Mouse (Mus musculus): ENCODE data around the gene Tmem263.

Gene Tmem263

GRCm38 (mm10) chr10:85102247-85103084 is at the start of gene Tmem263, which contains the start of gene Fhl4:
Gene Tmem263, plus strand, starts transcription at chr10:85102627.
Gene Fhl4, minus strand, starts transcription at chr10:85102495.
- peak; percentile 68 for DNase-seq (ENCODE audit: low read depth, low spot score)

- DNase-seq (ENCODE audit: low read depth, low spot score): no peak
Measured at GRCm38 (mm10) chr10:85054876-85055275, 47.6 kb upstream of the Tmem263 start.

- DNase-seq (ENCODE audit: low read depth, low spot score): no peak
Measured at GRCm38 (mm10) chr10:85071605-85072152, 30.7 kb upstream of the Tmem263 start.

- no peak for DNase-seq (ENCODE audit: low read depth, low spot score)
Measured at GRCm38 (mm10) chr10:85101841-85102240, 586 bp upstream of the Tmem263 start.

DNA sequence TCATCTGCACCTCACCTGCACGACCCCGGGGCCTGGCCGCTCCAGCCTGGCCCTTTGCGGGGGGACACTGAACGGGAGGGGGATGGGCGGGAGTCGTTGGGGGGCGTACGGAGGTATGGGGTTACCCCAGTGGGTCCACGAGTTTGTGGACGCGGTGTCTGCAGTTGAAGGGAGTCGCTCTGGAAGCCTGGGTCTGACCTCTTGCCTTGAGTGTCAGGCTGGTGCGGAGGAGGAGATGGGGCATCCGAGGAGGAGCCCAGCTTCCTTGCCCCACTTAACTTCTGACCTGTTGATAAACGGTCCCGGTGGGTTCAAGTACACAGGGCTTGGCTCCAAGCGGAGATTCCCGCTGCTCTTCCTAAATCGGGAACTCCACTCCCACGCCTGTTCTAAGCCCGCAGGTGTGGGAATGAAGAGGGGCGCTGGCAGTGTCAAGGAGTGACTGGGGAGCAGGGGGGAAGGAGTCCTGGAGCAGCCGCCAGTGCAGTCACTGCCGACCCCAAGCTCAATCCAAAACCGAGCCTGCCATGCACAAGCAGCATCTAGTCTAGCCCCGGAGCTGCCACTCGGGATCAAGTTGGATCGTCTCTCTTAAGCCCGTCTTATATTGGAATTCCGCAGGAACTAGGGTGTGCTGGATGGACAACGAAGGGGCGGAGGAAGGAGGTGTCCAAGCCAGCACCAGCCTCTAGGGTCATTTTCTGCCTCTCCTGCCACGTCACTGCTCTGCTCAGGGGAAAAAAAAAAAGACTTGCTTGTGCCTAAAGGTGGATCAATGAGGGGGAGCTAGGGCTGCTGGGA is 858 bp downstream of the Tmem263 start:
- DNase-seq (ENCODE audit: low read depth, low spot score): no peak

- DNase-seq (ENCODE audit: low read depth, low spot score): no peak
Measured at GRCm38 (mm10) chr10:85114409-85114808, 12.0 kb downstream of the Tmem263 start.

DNA sequence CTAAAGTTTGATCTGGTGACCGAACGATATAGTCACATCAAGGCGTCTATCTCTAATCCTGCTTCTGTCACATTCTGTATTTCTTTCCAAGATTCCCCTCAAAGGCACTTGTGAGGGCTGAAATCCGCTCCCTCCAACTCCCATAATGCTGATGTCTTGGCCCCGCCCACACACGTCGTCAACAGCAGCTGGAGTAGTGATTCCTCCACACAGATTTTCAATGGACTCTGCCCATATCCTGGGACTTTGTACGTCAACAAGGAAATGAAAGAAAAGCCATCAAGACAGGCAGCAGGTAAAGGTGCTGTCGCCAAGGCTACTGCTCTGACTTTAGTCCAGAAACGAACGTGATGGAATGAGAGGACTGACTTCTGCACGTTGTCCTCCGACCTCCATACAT is 22.8 kb downstream of the Tmem263 start:
- DNase-seq (ENCODE audit: low read depth, low spot score): no peak

DNA sequence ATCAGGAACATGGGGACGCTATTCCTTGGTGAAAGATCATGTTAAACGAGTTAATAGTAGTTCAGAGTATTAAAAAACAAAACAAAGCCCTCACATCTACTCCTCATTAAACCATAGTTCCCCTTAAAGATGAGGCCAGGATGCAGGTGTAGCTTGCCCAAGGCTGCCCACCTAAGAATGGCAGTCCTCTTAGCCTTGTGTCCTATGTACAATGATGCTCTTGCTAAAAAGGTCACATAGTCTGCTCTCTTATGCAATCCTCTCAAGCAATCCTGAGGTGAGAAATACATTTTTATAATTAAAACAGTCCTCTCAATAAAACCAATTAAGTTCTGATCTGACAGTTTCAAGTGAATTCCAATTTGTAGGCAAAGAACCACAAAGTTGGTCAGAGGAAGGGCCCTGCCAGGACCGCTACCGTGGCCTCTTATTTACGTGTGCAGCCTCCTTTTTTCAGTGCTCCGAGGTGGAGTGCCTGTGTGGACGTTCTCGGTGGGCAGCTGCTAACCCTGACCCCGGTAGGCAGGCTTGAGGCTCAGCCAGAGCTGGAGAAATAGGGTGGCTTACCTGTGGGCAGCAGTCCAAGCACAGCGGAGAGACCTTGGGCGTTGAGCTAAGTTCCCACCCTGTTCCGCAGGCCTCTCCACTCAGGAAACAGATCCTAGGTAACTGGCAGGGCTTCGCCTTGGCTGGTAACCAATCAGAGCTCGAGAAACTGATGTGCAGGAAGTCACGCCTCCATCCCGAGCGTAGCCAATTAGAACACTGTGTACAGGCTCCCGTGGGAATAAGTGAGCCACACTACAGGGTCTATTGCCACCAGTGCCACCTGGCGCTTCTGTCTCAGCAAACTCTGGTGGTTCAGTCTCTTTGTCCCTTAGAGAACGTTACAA is 25.2 kb downstream of the Tmem263 start, which contains the start of gene Mterf2:
Gene Mterf2 (minus strand): TSS at position 633 of the 893 bp plus-strand sequence.
- peak; percentile 89 for DNase-seq (ENCODE audit: low read depth, low spot score)

DNA sequence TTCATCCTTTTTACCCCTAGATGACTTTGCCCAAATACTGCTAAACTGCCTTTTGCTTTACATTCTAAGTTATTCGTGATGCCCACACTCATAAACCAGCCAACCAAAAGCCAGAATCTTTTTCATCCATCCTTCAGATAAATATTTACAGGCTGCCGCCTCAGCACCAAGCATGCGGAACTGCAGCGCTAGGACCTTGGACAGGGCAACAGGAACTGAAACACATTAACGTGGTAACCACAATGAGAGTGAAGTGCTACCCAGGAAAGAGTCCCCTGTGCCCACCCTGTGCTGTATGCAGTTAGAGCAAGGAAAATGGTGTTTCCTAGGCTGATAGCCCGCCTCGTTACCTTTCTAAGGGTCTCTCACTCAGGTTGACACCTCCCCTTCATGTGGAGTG is 26.0 kb downstream of the Tmem263 start:
- no peak for DNase-seq (ENCODE audit: low read depth, low spot score)

GRCm38 (mm10) chr10:85136573-85136972 is 34.1 kb downstream of the Tmem263 start:
- no peak for DNase-seq (ENCODE audit: low read depth, low spot score)

DNA sequence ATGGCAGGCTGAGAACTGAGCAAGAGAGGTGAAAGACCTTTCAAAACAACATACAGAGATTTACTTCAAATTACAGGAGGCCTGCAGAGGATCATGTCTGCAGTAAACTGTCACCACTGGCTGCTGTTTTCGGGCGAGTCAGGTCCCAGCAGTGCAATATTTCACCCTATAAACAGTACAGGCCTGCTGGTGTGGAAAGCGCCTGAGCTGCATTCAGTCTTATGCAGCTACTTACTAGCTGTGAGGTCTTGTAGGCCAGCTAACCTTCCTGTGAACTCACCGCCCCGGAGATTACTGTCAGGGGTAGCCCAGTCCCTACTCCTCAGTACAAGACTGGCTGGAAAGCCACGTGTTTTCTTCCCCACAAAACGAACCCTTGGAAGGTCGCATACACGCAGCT is 39.0 kb downstream of the Tmem263 start:
- no peak for DNase-seq (ENCODE audit: low read depth, low spot score)

DNA sequence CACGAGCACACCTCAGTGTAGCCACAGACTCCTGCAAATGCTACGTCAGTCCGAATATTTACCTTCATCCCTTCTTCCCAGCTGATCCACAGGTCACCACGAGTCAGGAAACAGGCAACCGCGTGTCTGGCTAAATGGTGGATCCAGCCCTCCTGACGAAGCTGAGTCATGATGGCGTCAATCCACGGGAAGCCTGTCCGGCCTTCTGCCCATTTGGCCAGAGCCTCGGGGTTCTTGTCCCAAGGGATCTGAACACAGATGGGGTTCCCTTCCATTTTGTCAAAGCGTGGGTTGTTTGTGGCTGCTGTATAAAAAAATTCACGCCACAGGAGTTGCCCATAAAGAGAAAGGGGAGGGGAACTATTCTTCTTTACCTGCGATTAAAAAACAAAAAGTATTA is 43.9 kb downstream of the Tmem263 start:
- DNase-seq (ENCODE audit: low read depth, low spot score): no peak

- no peak for DNase-seq (ENCODE audit: low read depth, low spot score)
Measured at GRCm38 (mm10) chr10:85149226-85149625, 46.8 kb downstream of the Tmem263 start.

GRCm38 (mm10) chr10:85154195-85154594 is 51.8 kb downstream of the Tmem263 start:
- no peak for DNase-seq (ENCODE audit: low read depth, low spot score)

DNA sequence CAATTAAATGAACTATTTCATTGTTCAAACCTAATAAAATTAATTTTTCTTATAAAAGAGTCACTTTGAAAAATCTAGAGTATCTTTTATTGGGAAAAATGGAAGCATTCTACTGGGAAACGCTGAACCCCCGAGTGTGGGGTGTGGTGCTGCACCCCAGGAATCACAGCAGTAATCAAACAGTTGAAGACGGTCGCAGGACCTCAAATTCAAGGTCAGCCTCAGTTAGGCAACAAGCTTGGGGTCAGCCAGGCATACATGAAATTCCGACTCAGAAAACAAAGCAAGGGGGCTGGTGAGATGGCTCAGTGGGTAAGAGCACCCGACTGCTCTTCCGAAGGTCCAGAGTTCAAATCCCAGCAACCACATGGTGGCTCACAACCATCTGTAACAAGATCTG is 55.0 kb downstream of the Tmem263 start:
- no peak for DNase-seq (ENCODE audit: low read depth, low spot score)

DNA sequence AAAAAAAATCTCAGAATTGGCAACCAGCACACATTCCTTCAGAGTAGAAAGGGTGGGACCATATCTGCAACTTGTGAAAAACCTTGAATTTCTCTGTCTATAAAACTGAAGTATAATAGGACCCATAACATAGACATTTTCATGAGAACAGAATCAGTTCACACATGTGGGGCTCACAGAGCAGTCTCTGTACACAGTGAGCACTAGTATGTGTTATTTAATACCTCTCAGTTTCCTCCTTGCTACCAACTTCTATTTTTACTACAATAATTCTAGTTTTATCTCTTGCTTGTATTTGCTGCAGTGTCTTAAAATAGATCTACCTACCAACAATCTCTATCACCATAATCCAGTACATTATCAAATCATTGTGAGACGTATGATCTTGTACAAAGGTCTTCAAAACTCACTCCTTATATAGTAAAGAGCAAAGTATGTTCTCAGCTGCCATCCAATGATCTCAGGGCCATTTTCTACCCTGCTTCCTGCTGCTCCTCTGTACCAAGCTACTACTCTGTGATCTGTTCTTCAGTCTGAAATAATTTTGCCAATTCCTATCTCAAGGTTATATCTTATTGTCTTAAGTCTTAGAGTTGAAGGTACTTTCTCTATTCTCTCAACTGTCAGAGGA is 57.7 kb downstream of the Tmem263 start:
- DNase-seq (ENCODE audit: low read depth, low spot score): no peak

DNA sequence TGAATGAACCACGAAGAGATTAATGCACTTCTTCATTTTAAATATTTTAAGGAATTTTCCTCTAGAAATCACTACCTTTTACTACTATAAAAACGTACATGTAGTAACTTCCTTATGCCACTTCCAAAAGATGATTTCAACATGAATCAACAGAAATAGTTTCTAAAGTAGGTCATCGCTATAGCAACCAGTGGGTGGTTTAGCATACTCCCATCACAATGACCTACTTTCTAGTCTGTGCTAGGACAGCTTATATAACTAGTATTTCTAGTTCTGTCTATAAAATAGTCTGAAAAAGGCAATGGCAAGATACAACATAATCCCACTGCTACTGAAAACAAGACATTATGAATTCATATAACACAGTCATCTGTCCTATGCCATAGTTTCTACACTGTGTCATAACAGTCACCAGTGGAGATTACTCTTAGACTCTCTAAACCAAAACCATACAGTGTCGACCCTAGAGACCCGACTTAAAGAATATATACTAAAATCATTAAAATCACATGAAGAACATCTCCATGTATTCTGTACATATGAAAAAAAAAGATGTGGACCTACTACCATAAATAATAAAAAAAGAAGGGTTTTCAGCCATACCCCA is 59.4 kb downstream of the Tmem263 start:
- peak; percentile 76 for DNase-seq (ENCODE audit: low read depth, low spot score)

GRCm38 (mm10) chr10:85164791-85165190 is 62.4 kb downstream of the Tmem263 start:
- DNase-seq (ENCODE audit: low read depth, low spot score): no peak

DNA sequence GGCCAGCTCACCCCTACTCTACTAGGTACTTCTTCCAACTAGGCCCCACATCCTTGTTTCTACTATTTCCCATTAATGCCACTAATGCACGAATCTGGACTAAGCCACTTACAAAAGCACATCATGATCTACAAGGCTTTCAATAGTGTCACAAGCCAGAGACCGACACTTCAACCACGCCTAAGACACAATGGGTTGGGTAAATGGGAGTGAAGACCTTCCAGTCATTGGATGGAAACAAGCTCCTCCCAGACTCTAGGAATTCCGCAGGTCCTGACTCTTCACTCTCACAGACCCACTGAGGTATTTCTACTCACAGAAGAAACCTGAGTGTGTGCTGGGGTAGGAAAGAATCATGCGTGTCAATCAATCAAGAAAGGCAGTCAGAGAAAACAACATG is 62.9 kb downstream of the Tmem263 start:
- no peak for DNase-seq (ENCODE audit: low read depth, low spot score)

Measured in retina, adult 2 months (tissue).